Mouse (Mus musculus) midbrain, embryonic 14.5 days (tissue): ENCODE results near the gene Cryzl2. TPM values are rescaled to one million over a fixed set of nuclear protein-coding genes. Genes with fewer than 3 reads are reported as not detected.

Experiments used
- polyA plus RNA-seq: library from polyadenylated mRNA; unstranded; fragments of >200 nt; fragmentation: Nextera tagmentation; extraction: Ambion mirVana; gene quantifications from 2 replicates; pipeline ENCODE4 v1.2.1, GENCODE M21; 2014

Gene Cryzl2
- polyA plus RNA-seq, 1 experiment from 2014 or later, result 7.6 TPM

Other genes with a start within 250 kb of the Cryzl2 start
- gene Rasal2, start 46.0 kb upstream of the Cryzl2 start, polyA plus RNA-seq, result 48.8 and 64.2 TPM in 2 replicates
- gene Sec16b, start 48.2 kb downstream of the Cryzl2 start, polyA plus RNA-seq, result 0.20 and 0.34 TPM in 2 replicates